12 mouse cellular contexts compared by ENCODE assay signal in genomic region chr3:96931261-96931681, GRCm38 (mm10). TPM values are rescaled to one million over a fixed set of nuclear protein-coding genes. Genes with fewer than 3 reads are reported as not detected.
DNase-seq lines count a peak whose midpoint lies in the region; ATAC-seq lines count a peak whose summit lies in the region.
"Had no signal": no experiment of that assay in that cellular context is flagged by ENCODE, and none has a peak within 500 bp of the region (broad histone marks: within the 10 kb centered on the region; RNA-seq: fewer than 3 reads in every experiment).

No protein-coding gene starts in this region.

- DNase-seq in kidney, adult 9 months, result no peak
- peak; percentile 24 for DNase-seq in embryonic facial prominence, embryonic 14.5 days (ENCODE audit: low spot score)
- no peak for DNase-seq in urinary bladder, postnatal 25 days (ENCODE audit: low spot score)
- no peak for DNase-seq in left cerebral cortex, postnatal 25 days (ENCODE audit: low spot score in 2 of 2)
- DNase-seq: kidney, postnatal 25 days; liver had no signal

- H3K27me3 ChIP-seq in kidney, embryonic 16.5 days (ENCODE audit: insufficient read depth, low read length), result 0 out of 2 replicates have a peak, but pooled peaks cover 7% of the 10 kb centered on the region
- no peaks in the 10 kb centered on the region for H3K27me3 ChIP-seq in embryonic facial prominence, embryonic 14.5 days (replicated peaks; ENCODE audit: control insufficient read depth, insufficient read depth, low read length)
- peaks cover 16% of the 10 kb centered on the region for H3K27me3 ChIP-seq in hindbrain, embryonic 12.5 days
- 0 out of 2 replicates have a peak, but pooled peaks cover 8% of the 10 kb centered on the region for H3K27me3 ChIP-seq in neural tube, embryonic 15.5 days (replicated peaks)

- 24% methylated on average over 5 of the region's 5 CpGs for WGBS in kidney, embryonic 16.5 days
- 32% methylated on average over 5 of the region's 5 CpGs for WGBS in embryonic facial prominence, embryonic 14.5 days
- 18% methylated on average over 5 of the region's 5 CpGs for WGBS in hindbrain, embryonic 12.5 days
- WGBS in neural tube, embryonic 15.5 days, result 17% methylated on average over 5 of the region's 5 CpGs

- H3K4me3 ChIP-seq in kidney, embryonic 16.5 days (ENCODE audit: low read length), result no peak overlapping the region
- H3K4me3 ChIP-seq in embryonic facial prominence, embryonic 14.5 days (ENCODE audit: low read depth, low read length), result no peak overlapping the region
- no peak overlapping the region for H3K4me3 ChIP-seq in hindbrain, embryonic 12.5 days
- H3K4me3 ChIP-seq in neural tube, embryonic 15.5 days (replicated peaks), result no peak overlapping the region
- H3K4me3 ChIP-seq: erythroblast, embryonic 14.5 days had no signal

- H3K9ac ChIP-seq in kidney, embryonic 16.5 days (replicated peaks; ENCODE audit: low read length), result no peak overlapping the region
- no peak overlapping the region for H3K9ac ChIP-seq in embryonic facial prominence, embryonic 14.5 days (ENCODE audit: low read depth, low read length)
- H3K9ac ChIP-seq in hindbrain, embryonic 12.5 days, result no peak overlapping the region
- H3K9ac ChIP-seq in neural tube, embryonic 15.5 days (replicated peaks), result no peak overlapping the region

- peak; percentile 54; the same call in 1 of the 2 replicates for ATAC-seq in kidney, embryonic 16.5 days (ENCODE audit: low FRiP score, low TSS enrichment)
- ATAC-seq in embryonic facial prominence, embryonic 14.5 days (ENCODE audit: low read depth), result peak; percentile 68
- ATAC-seq in hindbrain, embryonic 12.5 days (ENCODE audit: low FRiP score), result peak; percentile 80
- ATAC-seq in neural tube, embryonic 15.5 days (ENCODE audit: low FRiP score), result peak; percentile 44; the same call in 1 of the 2 replicates

- H3K27ac ChIP-seq in kidney, embryonic 16.5 days (ENCODE audit: low read length), result no peak overlapping the region
- no peak overlapping the region for H3K27ac ChIP-seq in embryonic facial prominence, embryonic 14.5 days (replicated peaks; ENCODE audit: low read depth, low read length)
- no peak overlapping the region for H3K27ac ChIP-seq in hindbrain, embryonic 12.5 days
- no peak overlapping the region for H3K27ac ChIP-seq in neural tube, embryonic 15.5 days (replicated peaks)
- H3K27ac ChIP-seq: macrophage had no signal

- intact Hi-C loops in left cerebral cortex, postnatal 25 days (cut with DNase I), result loop anchor here (10.0 kb wide), 1 partner anchor 1474 kb away; no protein-coding TSS in a partner anchor

- H3K4me2 ChIP-seq in kidney, embryonic 16.5 days (replicated peaks; ENCODE audit: low read depth, low read length), result no peak overlapping the region
- H3K4me2 ChIP-seq in embryonic facial prominence, embryonic 14.5 days (ENCODE audit: low read depth, low read length), result no peak overlapping the region
- peak overlapping the region; percentile 26 for H3K4me2 ChIP-seq in hindbrain, embryonic 12.5 days (replicated peaks)
- H3K4me2 ChIP-seq in neural tube, embryonic 15.5 days, result 0 out of 2 replicates have a peak overlapping the region, but pooled peaks have one; percentile 3
- H3K4me2 ChIP-seq: heart, embryonic 11.5 days had no signal

- H3K4me1 ChIP-seq in kidney, embryonic 16.5 days (ENCODE audit: insufficient read depth, low read length), result peaks cover 22% of the 10 kb centered on the region
- H3K4me1 ChIP-seq in embryonic facial prominence, embryonic 14.5 days (ENCODE audit: control insufficient read depth, insufficient read depth, low read length), result no peaks in the 10 kb centered on the region
- peaks cover 15% of the 10 kb centered on the region for H3K4me1 ChIP-seq in hindbrain, embryonic 12.5 days
- peaks cover 12% of the 10 kb centered on the region; the same call in 1 of the 2 replicates for H3K4me1 ChIP-seq in neural tube, embryonic 15.5 days

- no peaks in the 10 kb centered on the region for H3K9me3 ChIP-seq in kidney, embryonic 16.5 days (ENCODE audit: low read length)
- H3K9me3 ChIP-seq in embryonic facial prominence, embryonic 14.5 days (ENCODE audit: control insufficient read depth, low read length), result no peaks in the 10 kb centered on the region
- H3K9me3 ChIP-seq in hindbrain, embryonic 12.5 days (replicated peaks), result no peaks in the 10 kb centered on the region
- no peaks in the 10 kb centered on the region for H3K9me3 ChIP-seq in neural tube, embryonic 15.5 days (replicated peaks)

- H3K36me3 ChIP-seq in kidney, embryonic 16.5 days (ENCODE audit: insufficient read depth, low read length), result no peaks in the 10 kb centered on the region
- no peaks in the 10 kb centered on the region for H3K36me3 ChIP-seq in embryonic facial prominence, embryonic 14.5 days (ENCODE audit: control insufficient read depth, insufficient read depth, low read length)
- no peaks in the 10 kb centered on the region for H3K36me3 ChIP-seq in hindbrain, embryonic 12.5 days
- H3K36me3 ChIP-seq in neural tube, embryonic 15.5 days, result no peaks in the 10 kb centered on the region

RNA-seq across cellular contexts. Expression of gene Gja8, which starts 5.5 kb away (rescaled TPM):
- 0.14 and 0.17 TPM in 2 replicates for polyA plus RNA-seq in kidney, embryonic 16.5 days (2015; fragmentation: Nextera tagmentation; extraction: Ambion mirVana)
- not detected in 2 replicates for polyA plus RNA-seq in embryonic facial prominence, embryonic 14.5 days (2014; fragmentation: Nextera tagmentation; extraction: Ambion mirVana)
- 0.03 and 0.05 TPM in 2 replicates for polyA plus RNA-seq in hindbrain, embryonic 12.5 days (2016; fragmentation: Nextera tagmentation; extraction: Ambion mirVana)
- polyA plus RNA-seq in neural tube, embryonic 15.5 days (2015; fragmentation: Nextera tagmentation; extraction: Ambion mirVana), result 0.03 and 0.05 TPM in 2 replicates
- total RNA-seq in left cerebral cortex, postnatal 25 days (2021), result not detected
- polyA plus RNA-seq: erythroblast, embryonic 14.5 days; heart, embryonic 11.5 days; macrophage had no signal

RNA-seq across cellular contexts. Expression of gene Gpr89, which starts 26.1 kb away (rescaled TPM):
- 39.1 and 44.9 TPM in 2 replicates for polyA plus RNA-seq in kidney, embryonic 16.5 days (2015; fragmentation: Nextera tagmentation; extraction: Ambion mirVana)
- polyA plus RNA-seq in embryonic facial prominence, embryonic 14.5 days (2014; fragmentation: Nextera tagmentation; extraction: Ambion mirVana), result 41.0 and 47.0 TPM in 2 replicates
- polyA plus RNA-seq in hindbrain, embryonic 12.5 days (2016; fragmentation: Nextera tagmentation; extraction: Ambion mirVana), result 40.1 and 44.5 TPM in 2 replicates
- 37.7 and 39.2 TPM in 2 replicates for polyA plus RNA-seq in neural tube, embryonic 15.5 days (2015; fragmentation: Nextera tagmentation; extraction: Ambion mirVana)
- total RNA-seq in left cerebral cortex, postnatal 25 days (2021), result 10 to 100 TPM; 44.6 to 46.3 TPM

RNA-seq across cellular contexts. Expression of gene Gja5, which starts 26.8 kb away (rescaled TPM):
- 26.8 and 29.1 TPM in 2 replicates for polyA plus RNA-seq in kidney, embryonic 16.5 days (2015; fragmentation: Nextera tagmentation; extraction: Ambion mirVana)
- 7.7 and 8.2 TPM in 2 replicates for polyA plus RNA-seq in embryonic facial prominence, embryonic 14.5 days (2014; fragmentation: Nextera tagmentation; extraction: Ambion mirVana)
- polyA plus RNA-seq in hindbrain, embryonic 12.5 days (2016; fragmentation: Nextera tagmentation; extraction: Ambion mirVana), result 5.8 and 8.3 TPM in 2 replicates
- polyA plus RNA-seq in neural tube, embryonic 15.5 days (2015; fragmentation: Nextera tagmentation; extraction: Ambion mirVana), result 3.0 and 4.4 TPM in 2 replicates
- 1 to 10 TPM; 1.2 to 2.3 TPM for total RNA-seq in left cerebral cortex, postnatal 25 days (2021)
- polyA plus RNA-seq: erythroblast, embryonic 14.5 days; macrophage had no signal

Comparison
In these comparisons a context has a peak if more than half of its experiments do, and no peak if none do; other contexts are left out.
1. H3K4me2 ChIP-seq: peak in hindbrain, embryonic 12.5 days (single experiment) and neural tube, embryonic 15.5 days (single experiment); none in kidney, embryonic 16.5 days (single experiment) and embryonic facial prominence, embryonic 14.5 days (single experiment).
2. Peak in every context shown above with its lines, with median percentiles within 50 percentile points of each other: ATAC-seq.